Mouse (Mus musculus) adrenal gland, adult 8-10 months (tissue): ENCODE results near the gene Chd9. TPM values are rescaled to one million over a fixed set of nuclear protein-coding genes. Genes with fewer than 3 reads are reported as not detected.

Source experiments
- DNase-seq: peaks from one replicate; pipeline ENCODE4 v3.0.0; 2022
- total RNA-seq, 4 experiments: library from RNA; stranded (reverse); gene quantifications; 2 replicates each; pipeline ENCODE4 v1.2.4; 2022

The Chd9 gene
- total RNA-seq, 4 experiments from 2014 or later: 62.9 to 122 (median 86.9) TPM

DNA sequence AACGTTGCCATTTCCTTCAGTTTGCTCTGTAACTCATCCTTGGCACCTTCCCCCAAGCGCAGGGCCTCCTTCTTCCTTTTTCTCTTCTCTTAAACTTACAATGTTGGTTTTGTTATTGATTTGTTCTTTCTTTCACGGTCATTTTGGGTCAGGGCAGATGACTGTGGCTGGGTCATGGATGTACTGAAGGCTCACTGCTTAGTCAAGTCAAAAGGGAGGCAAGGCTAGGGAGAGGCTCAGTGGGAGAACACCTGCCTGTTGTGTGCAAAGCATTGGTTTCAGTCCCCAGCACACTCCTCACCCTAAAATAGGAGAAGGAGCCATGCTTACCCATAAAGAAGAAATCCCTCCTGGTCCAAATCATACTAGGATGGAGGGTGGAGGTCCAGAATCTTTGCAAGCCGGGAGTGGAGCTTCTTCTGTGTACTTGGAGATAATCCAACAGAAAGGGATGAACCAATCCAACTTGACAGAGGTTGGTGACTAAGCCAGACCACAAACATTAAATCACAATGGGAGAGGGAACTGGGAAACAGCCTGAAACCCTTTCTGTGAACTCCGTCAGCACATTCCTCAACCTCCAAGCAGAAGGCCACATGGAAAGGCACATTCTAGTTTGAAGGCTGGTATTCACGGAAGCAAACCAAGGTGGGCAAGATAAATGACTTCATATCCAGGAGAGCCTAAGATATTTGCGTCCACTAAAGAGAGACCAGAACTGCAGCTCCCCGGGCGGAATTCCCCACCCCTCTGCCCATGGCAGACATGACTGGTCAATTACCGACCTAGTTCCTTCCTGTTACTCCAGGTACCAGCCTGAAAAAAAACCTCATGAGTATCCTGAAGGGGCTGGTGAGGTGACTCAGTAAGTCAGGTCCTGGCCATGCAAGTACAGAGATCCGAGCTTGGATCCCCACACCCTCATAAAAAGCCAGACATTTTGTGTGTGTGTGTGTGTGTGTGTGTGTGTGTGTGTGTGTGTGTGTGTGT is 11.9 kb downstream of the Chd9 start:
- peak; percentile 56 for DNase-seq

DNA sequence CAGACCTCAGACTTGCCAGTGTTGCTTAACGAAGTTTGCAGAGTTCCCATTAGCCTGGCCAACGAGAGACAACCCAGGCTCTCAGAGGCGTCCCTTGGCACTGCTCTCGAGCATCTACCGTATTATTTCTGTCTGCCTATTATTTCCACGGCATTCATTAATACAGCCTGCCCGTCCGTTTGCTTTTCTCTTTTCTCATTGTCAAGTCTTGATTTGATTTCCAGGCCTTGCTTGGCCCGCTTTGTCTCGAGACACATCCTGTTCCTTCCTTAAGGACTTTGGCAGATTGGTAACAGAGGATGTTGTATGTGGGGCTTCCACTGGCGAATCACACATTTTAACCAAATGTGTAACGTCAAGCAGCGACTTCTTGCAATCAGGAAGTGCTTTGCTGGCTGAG is 13.2 kb downstream of the Chd9 start:
- no peak for DNase-seq

DNA sequence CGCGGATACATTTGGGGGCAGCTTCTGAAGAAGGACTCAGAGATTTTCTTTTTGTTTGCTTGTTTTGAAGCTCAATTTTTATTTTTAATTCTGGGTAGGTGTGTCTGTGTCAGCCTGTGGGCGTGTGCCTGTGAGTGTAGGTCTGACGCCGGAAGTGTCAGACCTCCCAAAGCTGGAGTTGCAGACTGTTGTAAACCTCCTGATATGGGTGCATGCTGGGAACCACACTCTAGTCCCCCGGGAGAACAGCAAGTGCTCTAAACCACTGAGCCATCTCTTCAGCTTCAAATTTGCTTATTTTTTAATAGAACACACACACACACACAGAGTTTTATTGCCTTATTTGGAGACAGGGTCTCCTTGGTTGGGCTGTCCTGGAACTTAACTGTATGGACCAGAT is 15.0 kb downstream of the Chd9 start:
- DNase-seq: no peak

DNA sequence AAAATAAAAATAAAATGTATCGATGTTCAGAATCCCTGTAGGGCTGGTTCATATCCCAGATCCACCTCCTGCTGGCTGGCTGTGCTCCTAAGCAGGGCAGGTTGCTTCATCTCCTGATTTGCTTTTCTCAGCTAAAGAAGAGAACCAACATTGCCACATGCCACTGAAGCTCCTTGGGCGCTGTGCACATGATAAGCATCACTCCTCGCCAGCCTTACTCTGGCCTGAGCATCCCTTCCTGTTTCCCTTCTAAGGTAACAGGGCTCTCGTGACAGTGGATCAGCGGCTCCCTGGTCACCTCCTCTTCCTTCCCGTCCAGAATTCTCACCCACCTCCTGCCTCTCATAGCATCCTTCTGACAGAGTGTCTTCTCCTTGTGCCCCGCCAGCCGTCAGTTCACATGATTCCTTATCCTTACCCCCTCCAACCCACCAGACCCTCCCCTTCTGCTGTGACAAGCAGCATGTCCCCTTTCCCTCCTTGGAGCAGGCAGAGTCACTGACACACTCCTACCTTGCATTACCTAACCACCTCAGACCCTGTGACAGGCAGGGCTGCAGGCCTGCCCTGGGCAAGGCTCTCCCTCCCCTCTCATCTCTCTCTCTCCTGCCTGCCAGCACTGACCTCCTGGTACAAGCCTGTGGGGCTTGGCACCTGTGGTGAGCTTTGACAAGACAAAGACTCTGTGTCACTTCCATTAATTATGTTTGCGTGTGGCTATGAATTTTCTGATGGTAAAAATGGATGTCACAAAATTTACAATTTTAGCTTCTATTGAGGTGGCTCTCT is 16.2 kb downstream of the Chd9 start:
- DNase-seq: no peak

DNA sequence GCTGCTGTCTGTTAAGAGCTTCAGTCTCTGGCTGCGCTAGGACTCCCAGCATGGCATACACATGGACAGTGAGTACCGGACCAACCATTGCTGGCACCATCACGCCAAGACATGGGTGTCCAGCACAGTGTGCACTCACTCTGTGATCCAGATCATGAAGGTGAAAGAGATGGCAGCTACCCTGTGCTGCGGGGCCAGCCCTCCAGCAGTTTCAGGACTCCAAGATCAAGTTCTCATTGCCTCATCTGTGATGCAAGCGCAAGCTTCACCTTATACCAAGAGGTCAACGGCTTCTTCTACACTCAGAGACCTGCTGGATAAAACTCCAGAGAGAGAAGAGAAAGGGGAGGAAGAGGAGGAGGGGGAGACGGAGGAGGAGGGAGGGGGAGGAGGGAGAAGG is 19.8 kb downstream of the Chd9 start:
- DNase-seq: no peak

- DNase-seq: no peak
These were observed 21.4 kb downstream of the Chd9 start for GRCm38 (mm10) chr8:90849462-90850050.

GRCm38 (mm10) chr8:90851544-90851943 is 23.4 kb downstream of the Chd9 start:
- no peak for DNase-seq

DNA sequence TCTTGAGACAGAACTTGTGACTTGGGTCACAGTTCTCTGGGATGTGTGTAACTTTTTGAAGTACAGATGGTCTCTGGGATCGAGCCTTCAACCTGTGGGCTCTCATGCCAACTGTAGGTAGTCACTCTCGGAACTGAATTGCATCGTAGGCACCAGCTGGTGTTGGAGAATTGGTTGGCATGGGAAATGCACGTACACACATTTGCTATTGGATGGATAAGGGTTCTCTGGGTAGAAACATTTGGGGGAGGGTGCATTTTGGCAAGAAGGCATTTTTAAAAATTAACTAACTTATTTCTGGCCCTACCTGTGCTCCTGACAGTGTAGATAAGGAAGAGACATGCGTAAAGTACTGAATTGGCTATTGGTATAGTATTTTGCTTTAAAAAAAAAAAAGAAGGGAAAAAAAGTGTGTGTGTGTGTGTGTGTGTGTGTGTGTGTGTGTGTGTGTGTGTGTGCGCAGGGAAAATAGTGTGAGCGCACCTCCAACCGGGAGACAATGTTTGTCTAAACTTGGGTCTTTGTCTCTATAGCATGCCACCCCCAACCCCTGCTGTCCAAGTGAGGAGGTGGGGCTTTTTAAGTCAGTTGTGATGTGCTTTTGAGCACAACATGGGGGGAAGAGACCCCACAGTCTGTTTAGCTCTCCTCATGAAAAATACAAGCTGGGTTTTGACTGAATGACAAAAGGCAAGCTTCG is 26.0 kb downstream of the Chd9 start:
- DNase-seq: no peak

DNA sequence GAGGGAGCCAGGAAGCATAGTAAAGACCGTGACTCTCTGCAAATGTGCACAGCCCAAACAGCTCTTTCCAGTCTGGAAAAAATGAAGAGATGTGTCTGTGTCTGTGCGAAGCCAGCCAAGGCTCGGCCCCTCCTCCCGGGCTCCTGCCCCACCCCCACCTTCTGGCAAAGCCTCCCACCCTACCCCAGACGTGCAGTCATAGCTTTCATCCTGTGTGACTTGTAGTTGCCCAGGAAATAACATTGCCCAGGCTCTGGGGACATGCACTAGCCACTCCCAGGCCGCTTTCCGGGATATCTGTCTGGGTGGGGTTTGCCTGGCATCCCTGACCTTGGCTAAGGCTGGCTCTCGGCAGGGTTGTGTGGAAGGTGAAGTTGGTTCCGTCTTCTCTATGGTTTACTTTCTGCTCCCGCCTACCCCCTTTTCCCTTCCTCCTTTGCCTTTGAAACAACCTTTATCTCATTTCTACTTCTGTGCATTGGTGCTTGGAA is 26.6 kb downstream of the Chd9 start:
- DNase-seq: no peak

- DNase-seq: no peak
These were observed 28.0 kb downstream of the Chd9 start for GRCm38 (mm10) chr8:90856171-90856570.

GRCm38 (mm10) chr8:90856952-90857351 is 28.8 kb downstream of the Chd9 start:
- DNase-seq: no peak

DNA sequence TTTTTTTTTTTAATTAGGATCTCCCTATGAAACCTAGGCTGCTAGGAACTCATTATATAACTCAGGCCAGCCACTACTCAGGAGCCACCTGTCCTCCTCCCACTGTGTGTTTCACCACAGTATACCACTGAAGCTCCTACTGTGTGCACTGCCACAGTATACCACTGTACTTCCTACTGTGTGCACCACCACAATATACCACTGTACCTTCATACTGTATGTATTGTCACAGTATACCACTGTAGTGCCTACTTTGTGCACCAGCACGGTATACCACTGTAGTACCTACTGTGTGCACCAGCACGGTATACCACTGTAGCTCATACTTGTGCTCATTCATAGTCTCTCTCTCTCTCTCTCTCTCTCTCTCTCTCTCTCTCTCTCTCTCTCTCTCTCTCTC is 29.9 kb downstream of the Chd9 start:
- no peak for DNase-seq

DNA sequence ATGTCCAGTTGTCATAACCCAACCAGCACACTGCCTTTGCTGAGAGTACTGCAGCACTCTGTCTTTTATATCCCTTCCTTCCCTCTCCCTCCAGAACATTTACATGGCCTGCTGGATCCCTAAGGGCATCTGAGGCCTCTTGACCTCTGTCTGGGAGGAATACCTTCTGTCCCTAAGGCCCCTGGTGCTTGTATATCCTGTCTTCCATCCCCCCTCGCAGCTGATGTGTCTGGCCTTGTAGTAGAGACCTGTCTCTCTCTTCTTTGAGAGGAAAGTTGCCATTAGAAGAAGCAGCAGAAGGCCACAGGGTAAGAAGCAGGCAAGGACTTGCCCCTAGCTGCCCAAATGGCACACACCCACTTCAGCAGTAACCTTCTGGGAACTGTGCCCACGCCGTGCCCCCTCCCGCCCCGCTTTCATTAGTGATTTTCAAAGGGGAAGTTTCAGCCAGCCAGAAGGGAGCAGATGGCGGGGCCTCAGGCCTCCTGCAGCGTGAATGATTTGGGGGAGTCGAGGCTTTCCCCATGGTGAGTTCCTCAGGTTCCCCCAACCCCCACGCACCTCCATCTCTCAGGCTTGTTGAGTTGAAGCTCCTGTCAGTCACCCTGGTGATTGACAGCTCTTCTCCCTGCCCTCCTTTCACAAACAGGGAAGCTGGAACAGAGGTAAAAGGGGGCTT is 33.3 kb downstream of the Chd9 start:
- no peak for DNase-seq

- DNase-seq: no peak
These were observed 33.9 kb downstream of the Chd9 start for GRCm38 (mm10) chr8:90862038-90862437.

- no peak for DNase-seq
These were observed 38.9 kb downstream of the Chd9 start for GRCm38 (mm10) chr8:90867061-90867460.

DNA sequence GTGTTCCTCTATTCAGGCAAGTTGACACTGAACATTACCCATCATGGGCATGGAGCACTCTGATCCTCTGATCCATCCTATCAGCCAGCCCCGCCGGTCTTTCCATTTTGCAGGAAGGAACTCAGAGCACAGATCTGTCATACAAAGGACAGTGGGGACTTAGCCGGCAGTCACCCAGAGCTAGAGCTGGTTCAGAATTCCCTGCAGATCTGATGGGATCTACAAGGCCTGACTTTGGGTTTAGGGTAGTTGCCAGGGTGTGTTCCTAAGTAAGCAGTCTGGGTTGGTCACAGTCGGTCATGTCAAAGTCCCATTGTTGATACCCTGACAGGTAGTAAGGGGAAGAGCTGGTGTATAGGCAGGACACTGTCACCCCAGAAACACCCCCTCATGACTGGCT is 39.8 kb downstream of the Chd9 start:
- DNase-seq: no peak

DNA sequence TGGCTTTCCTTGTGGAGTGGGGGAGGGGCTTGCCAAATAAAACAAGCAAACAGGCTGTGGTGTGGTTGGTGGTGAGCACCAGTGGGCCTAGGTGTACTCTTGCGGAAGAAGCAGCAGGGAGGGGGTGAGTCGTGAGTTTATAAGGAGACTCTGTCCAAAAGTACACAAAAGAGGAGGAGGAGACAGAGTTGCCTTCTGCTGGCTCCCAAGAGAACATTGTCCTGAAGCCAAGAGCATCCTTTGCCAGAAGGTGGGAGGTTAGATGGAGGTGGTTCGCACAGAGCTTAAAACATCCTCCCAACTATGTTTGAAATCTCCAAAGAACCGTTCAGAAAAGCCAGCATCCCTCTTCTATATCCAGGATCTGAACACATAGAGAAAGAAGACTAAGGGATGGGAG is 40.2 kb downstream of the Chd9 start:
- DNase-seq: no peak

DNA sequence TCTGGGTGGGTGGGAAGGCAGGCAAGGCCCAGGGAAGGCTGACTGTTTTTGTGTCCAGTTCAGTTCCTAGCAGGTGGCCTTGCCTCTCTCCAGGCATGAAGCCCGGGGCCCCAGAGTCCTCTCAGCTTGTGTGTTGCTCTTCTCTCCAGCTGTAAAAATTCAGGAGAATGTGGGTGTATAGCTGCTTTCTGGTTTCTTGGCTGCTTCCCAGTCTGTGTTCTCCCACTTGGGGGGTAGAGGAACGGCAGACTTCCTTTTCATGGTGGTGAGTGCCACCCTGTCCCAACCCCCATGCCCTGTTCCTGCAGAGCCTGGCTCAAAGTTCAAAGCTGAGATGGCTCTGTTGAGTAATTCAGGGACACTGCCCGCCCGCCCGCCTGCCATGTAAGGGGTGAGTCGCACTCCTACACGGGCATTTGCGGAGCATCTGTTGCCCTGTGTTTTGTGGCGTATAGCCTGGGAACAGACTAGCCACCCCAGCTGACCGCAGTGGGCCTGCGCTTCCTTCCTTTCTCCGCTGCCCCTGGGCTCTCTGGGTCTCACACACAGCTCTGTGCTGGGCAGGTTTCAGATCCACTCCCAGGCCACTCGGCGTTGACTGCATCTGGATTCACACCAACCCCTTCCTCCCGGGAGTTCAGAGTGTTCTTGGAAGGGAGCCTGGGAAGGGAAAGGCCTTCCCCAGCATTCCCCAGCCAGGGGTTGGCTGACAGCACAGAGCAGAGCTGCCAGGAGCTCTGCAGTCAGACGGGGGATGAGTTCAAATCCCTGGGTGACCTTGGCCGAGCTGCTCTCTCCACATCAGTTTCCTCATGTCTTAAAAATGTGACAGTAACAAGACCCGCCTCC is 41.1 kb downstream of the Chd9 start:
- DNase-seq: peak; percentile 88

GRCm38 (mm10) chr8:90869920-90870777 is 42.0 kb downstream of the Chd9 start:
- no peak for DNase-seq
